Mouse (Mus musculus) CH12.LX (cell line): ENCODE results near the gene Dapl1. TPM values are rescaled to one million over a fixed set of nuclear protein-coding genes. Genes with fewer than 3 reads are reported as not detected.

ENCODE experiments used
- DNase-seq: peaks from one replicate; pipeline ENCODE4 v3.0.0-alpha.2; 2013; ENCODE audit errors: extremely low read depth
- H3K27ac ChIP-seq: 2 replicates; pipeline ENCODE4 v1.5.1; 2012; ENCODE audit warnings: low read depth, mild to moderate bottlenecking, control low read depth, moderate library complexity; ENCODE audit not compliant: insufficient read depth
- H3K27me3 ChIP-seq: replicated peaks from 2 replicates; pipeline ENCODE3; 2012; ENCODE audit warnings: inconsistent platforms
- H3K36me3 ChIP-seq, 2 experiments: replicated peaks in 1 of 2; 2 replicates each; pipeline versions ENCODE3 to v1.6.1; 2012; ENCODE audit warnings: inconsistent platforms in 1 of 2, low read length in 1 of 2, mild to moderate bottlenecking in 1 of 2, mixed read lengths in 1 of 2, moderate library complexity in 1 of 2; ENCODE audit not compliant: control insufficient read depth in 1 of 2, insufficient read depth in 1 of 2
- H3K4me1 ChIP-seq, 2 experiments: 2 replicates each; pipeline ENCODE4 v1.6.1; 2012; ENCODE audit warnings: inconsistent platforms in 1 of 2, moderate library complexity in 1 of 2; ENCODE audit not compliant: insufficient read depth in 2 of 2, control insufficient read depth in 1 of 2
- H3K4me2 ChIP-seq: 2 replicates; pipeline ENCODE4 v1.6.1; 2012; ENCODE audit warnings: low read depth, mild to moderate bottlenecking, control low read depth; ENCODE audit not compliant: poor library complexity, insufficient read depth, severe bottlenecking
- H3K4me3 ChIP-seq, 3 experiments: fragments of 150-350 bp in 1 of 3; sonication (generic) in 1 of 3; replicated peaks in 1 of 3; 2 replicates each; pipeline versions ENCODE3 to v1.5.1; 2011 to 2012; ENCODE audit warnings: low read depth in 2 of 3, low read length in 2 of 3, mild to moderate bottlenecking in 2 of 3, moderate library complexity in 2 of 3, control low read depth in 1 of 3, improper control_type of control experiment in 1 of 3, inconsistent platforms in 1 of 3, mixed read lengths in 1 of 3; ENCODE audit not compliant: poor library complexity in 1 of 3
- H3K79me2 ChIP-seq: replicated peaks from 2 replicates; pipeline ENCODE4 v1.6.1; 2012; ENCODE audit warnings: mild to moderate bottlenecking, moderate library complexity; ENCODE audit not compliant: control insufficient read depth, poor library complexity, insufficient read depth, severe bottlenecking; ENCODE audit errors: extremely low read depth
- H3K9ac ChIP-seq: 2 replicates; pipeline ENCODE4 v1.6.1; 2012; ENCODE audit warnings: low read depth, mild to moderate bottlenecking, control low read depth, moderate library complexity; ENCODE audit not compliant: insufficient read depth
- H3K9me3 ChIP-seq: replicated peaks from 2 replicates; pipeline ENCODE3; 2012; ENCODE audit warnings: low read length, inconsistent platforms, mixed read lengths
- CTCF ChIP-seq, 2 experiments: IDR thresholded peaks in 1 of 2; conservative IDR thresholded peaks in 1 of 2; 2 replicates each; pipeline ENCODE4 v1.5.1; 2011 to 2012; ENCODE audit warnings: low read depth in 2 of 2, low read length in 2 of 2, improper control_type of control experiment in 1 of 2, inconsistent platforms in 1 of 2, mild to moderate bottlenecking in 1 of 2, moderate library complexity in 1 of 2
- E2F4 ChIP-seq: IDR thresholded peaks from 2 replicates; pipeline ENCODE4 v1.6.1; 2011; ENCODE audit warnings: low read depth, low read length, improper control_type of control experiment; ENCODE audit not compliant: insufficient replicate concordance
- EP300 ChIP-seq: IDR thresholded peaks from 2 replicates; pipeline ENCODE4 v1.6.1; 2011; ENCODE audit warnings: low read length, improper control_type of control experiment
- ETS1 ChIP-seq: conservative IDR thresholded peaks from 2 replicates; pipeline ENCODE4 v1.6.1; 2012; ENCODE audit warnings: low read depth, mild to moderate bottlenecking, inconsistent platforms, low read length, improper control_type of control experiment, moderate library complexity
- IRF4 ChIP-seq: IDR thresholded peaks from 2 replicates; pipeline ENCODE4 v1.6.1; 2014; ENCODE audit warnings: low read depth, mild to moderate bottlenecking, inconsistent platforms, low read length, improper control_type of control experiment
- JUN ChIP-seq: IDR thresholded peaks from 2 replicates; pipeline ENCODE4 v1.6.1; 2011; ENCODE audit warnings: low read depth, mild to moderate bottlenecking, low read length, improper control_type of control experiment, moderate library complexity; ENCODE audit not compliant: insufficient read depth
- JUND ChIP-seq: conservative IDR thresholded peaks from 2 replicates; pipeline ENCODE4 v1.6.1; 2011; ENCODE audit warnings: low read depth, low read length, improper control_type of control experiment
- KAT2A ChIP-seq: IDR thresholded peaks from 2 replicates; pipeline ENCODE4 v1.6.1; 2012; ENCODE audit warnings: low read length, improper control_type of control experiment, inconsistent platforms; ENCODE audit not compliant: insufficient replicate concordance
- MAFK ChIP-seq: IDR thresholded peaks from 2 replicates; pipeline ENCODE4 v1.6.1; 2011; ENCODE audit warnings: low read length, improper control_type of control experiment; ENCODE audit not compliant: insufficient replicate concordance
- MAX ChIP-seq: IDR thresholded peaks from 2 replicates; pipeline ENCODE4 v1.6.1; 2011; ENCODE audit warnings: low read length, improper control_type of control experiment
- MEF2A ChIP-seq: IDR thresholded peaks from 2 replicates; pipeline ENCODE4 v1.6.1; 2014; ENCODE audit warnings: low read depth, mild to moderate bottlenecking, inconsistent platforms, low read length, improper control_type of control experiment, borderline replicate concordance
- MXI1 ChIP-seq: IDR thresholded peaks from 2 replicates; pipeline ENCODE4 v1.6.1; 2011; ENCODE audit warnings: mild to moderate bottlenecking, low read depth, low read length, improper control_type of control experiment
- NELFE ChIP-seq: IDR thresholded peaks from 2 replicates; pipeline ENCODE4 v1.6.1; 2011; ENCODE audit warnings: low read depth, low read length, improper control_type of control experiment
- NRF1 ChIP-seq: IDR thresholded peaks from 2 replicates; pipeline ENCODE4 v1.6.1; 2014; ENCODE audit warnings: low read depth, mild to moderate bottlenecking, inconsistent platforms, low read length, improper control_type of control experiment, moderate library complexity
- PAX5 ChIP-seq: IDR thresholded peaks from 2 replicates; pipeline ENCODE4 v1.6.1; 2012; ENCODE audit warnings: low read length, inconsistent platforms, mixed read lengths
- POLR2A ChIP-seq: IDR thresholded peaks from 2 replicates; pipeline ENCODE4 v1.6.1; 2011; ENCODE audit warnings: low read depth, mild to moderate bottlenecking, improper control_type of control experiment, low read length
- POLR2AphosphoS2 ChIP-seq: IDR thresholded peaks from 2 replicates; pipeline ENCODE4 v1.6.1; 2011; ENCODE audit warnings: low read depth, low read length, improper control_type of control experiment
- RAD21 ChIP-seq: IDR thresholded peaks from 2 replicates; pipeline ENCODE4 v1.6.1; 2011; ENCODE audit warnings: low read depth, mild to moderate bottlenecking, low read length, improper control_type of control experiment, moderate library complexity
- SIN3A ChIP-seq: IDR thresholded peaks from 2 replicates; pipeline ENCODE4 v1.6.1; 2012; ENCODE audit warnings: low read length, improper control_type of control experiment, inconsistent platforms
- SMC3 ChIP-seq: IDR thresholded peaks from 2 replicates; pipeline ENCODE4 v1.6.1; 2011; ENCODE audit warnings: low read depth, low read length, improper control_type of control experiment
- TCF12 ChIP-seq: IDR thresholded peaks from 2 replicates; pipeline ENCODE4 v1.6.1; 2014; ENCODE audit warnings: low read depth, mild to moderate bottlenecking, inconsistent platforms, low read length, improper control_type of control experiment
- UBTF ChIP-seq: IDR thresholded peaks from 2 replicates; pipeline ENCODE4 v1.6.1; 2012; ENCODE audit warnings: low read depth, mild to moderate bottlenecking, inconsistent platforms, low read length, improper control_type of control experiment, moderate library complexity
- USF1 ChIP-seq: IDR thresholded peaks from 2 replicates; pipeline ENCODE4 v1.6.1; 2014; ENCODE audit warnings: low read depth, mild to moderate bottlenecking, inconsistent platforms, low read length, improper control_type of control experiment
- USF2 ChIP-seq: conservative IDR thresholded peaks from 2 replicates; pipeline ENCODE4 v1.6.1; 2011; ENCODE audit warnings: low read depth, low read length, improper control_type of control experiment
- ZC3H11A ChIP-seq: IDR thresholded peaks from 2 replicates; pipeline ENCODE4 v1.6.1; 2012; ENCODE audit warnings: low read depth, mild to moderate bottlenecking, inconsistent platforms, low read length, improper control_type of control experiment
- ZNF384 ChIP-seq: IDR thresholded peaks from 2 replicates; pipeline ENCODE4 v1.6.1; 2012; ENCODE audit warnings: low read depth, low read length, improper control_type of control experiment, inconsistent platforms
- dilution Hi-C: fragments of 300-500 bp; cut with MboI; formaldehyde crosslinking; loops from 2 replicates; pipeline ENCODE4 v1.14.3; 2020; ENCODE audit warnings: low sequenced_read_pairs; ENCODE audit not compliant: extremely low pct_unique_long_range_greater_than_20kb, extremely low pct_ligation_motif_present
- in situ Hi-C: fragments of 300-500 bp; cut with MboI; formaldehyde crosslinking; loops from 3 replicates; pipeline ENCODE4 v1.14.3; 2019; ENCODE audit warnings: low sequenced_read_pairs, low pct_ligation_motif_present, low pct_unique_long_range_greater_than_20kb, mixed read lengths
- polyA plus RNA-seq: library from polyadenylated mRNA; unstranded; fragments of >175 nt; gene quantifications from 2 replicates; pipeline ENCODE4 v1.2.1, GENCODE M21; 2012; ENCODE audit warnings: low read depth; ENCODE audit not compliant: insufficient read length
- total RNA-seq, 2 experiments: library from RNA; depleted of rRNA; stranded (reverse); fragments of 300-350 nt in 1 of 2; fragments of >200 nt in 1 of 2; gene quantifications; 2 replicates each; pipeline ENCODE4 v1.2.3; 2012 to 2014

Gene Dapl1
- total and polyA plus RNA-seq, 3 experiments = not detected

DNA sequence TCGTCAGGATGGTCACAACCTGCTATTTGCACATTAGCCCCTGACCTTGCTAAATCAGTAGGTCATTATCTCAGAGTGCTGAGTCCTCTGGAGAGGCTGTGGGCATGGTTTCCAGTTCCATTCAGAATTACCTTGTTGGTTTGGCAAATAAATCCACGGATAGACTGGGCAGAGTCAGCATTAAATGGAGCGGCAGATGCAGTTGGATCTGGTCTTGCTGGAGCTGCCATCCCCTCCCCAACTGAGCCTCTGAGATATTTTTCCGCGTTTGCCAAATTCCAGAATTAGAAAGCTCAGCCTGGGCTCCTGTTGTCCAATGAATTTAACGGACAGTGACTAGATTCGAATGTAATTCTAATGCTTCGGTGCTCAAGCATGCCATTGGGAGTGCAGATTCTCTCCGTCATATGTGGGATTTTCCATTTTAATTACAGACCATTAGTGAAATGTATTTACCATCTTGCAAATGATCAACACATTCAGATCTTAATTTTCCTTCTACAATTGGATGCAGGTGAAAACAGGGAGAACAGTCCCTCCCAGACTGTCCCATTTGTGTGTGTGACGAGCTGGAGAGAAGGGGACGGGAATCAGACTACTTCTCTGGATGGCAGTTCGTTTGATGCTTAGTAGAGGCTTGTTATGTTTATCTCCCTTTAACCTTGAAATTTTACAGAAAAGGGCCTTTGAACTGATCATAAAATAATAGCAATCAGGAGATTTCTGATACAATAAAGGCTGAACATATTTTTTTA lies 20.8 kb upstream of the Dapl1 start:
- Histone ChIP-seq H3K27ac (no peak overlapping the region), H3K9ac (no peak overlapping the region), H3K4me1 (no peaks in the 10 kb centered on the region), H3K4me3 (no peak overlapping the region), H3K9me3 (peaks cover 22% of the 10 kb centered on the region), H3K79me2 (no peaks in the 10 kb centered on the region), H3K4me2 (no peak overlapping the region), H3K36me3 (no peaks in the 10 kb centered on the region), H3K27me3 (no peaks in the 10 kb centered on the region)
- in situ Hi-C loops (no loop called here), dilution Hi-C loops (no loop called here)
- TF ChIP-seq ZC3H11A = no peak
- no peak for TF ChIP-seq PAX5
- TF ChIP-seq USF2 = no peak
- no peak for TF ChIP-seq UBTF
- TF ChIP-seq JUND = no peak
- TF ChIP-seq E2F4 = no peak
- no peak for TF ChIP-seq SMC3
- no peak for TF ChIP-seq CTCF (conservative IDR thresholded peaks at IDR 0.05 in 1 of 2, IDR thresholded peaks at IDR 0.05 in 1 of 2; ENCODE audit: low read depth in 2 of 2, low read length in 2 of 2)
- TF ChIP-seq NELFE = no peak
- TF ChIP-seq MAX = no peak
- TF ChIP-seq IRF4 = no peak
- no peak for TF ChIP-seq TCF12
- no peak for TF ChIP-seq KAT2A
- TF ChIP-seq SIN3A = no peak
- no peak for DNase-seq

DNA sequence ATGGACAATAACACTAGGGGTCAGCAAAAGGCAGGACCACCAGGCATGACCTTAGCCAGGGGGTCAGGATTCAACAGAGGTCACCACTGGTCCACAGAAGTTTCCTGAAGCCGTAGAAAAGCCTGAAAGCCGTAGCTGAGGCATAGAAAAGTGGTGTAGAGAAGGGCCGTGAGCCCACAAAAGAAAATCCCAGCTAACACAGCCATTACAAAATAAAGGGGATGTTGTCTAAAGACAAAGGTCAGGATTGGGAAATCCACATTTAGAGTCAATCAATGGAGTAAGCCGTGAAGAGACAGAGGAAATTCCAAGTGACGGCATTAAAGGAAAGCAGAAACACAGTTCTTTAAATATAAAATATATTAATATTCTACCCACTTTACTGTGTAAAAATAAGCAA lies 18.8 kb upstream of the Dapl1 start:
- in situ Hi-C loops = no loop called here
- no peak overlapping the region for H3K27ac ChIP-seq
- no peaks in the 10 kb centered on the region for H3K4me1 ChIP-seq
- no peak overlapping the region for H3K9ac ChIP-seq
- peaks cover 12% of the 10 kb centered on the region for H3K9me3 ChIP-seq
- dilution Hi-C loops = no loop called here
- TF ChIP-seq MXI1 = no peak
- no peaks in the 10 kb centered on the region for H3K79me2 ChIP-seq
- H3K27me3 ChIP-seq = no peaks in the 10 kb centered on the region
- H3K4me2 ChIP-seq = no peak overlapping the region
- no peaks in the 10 kb centered on the region for H3K36me3 ChIP-seq
- no peak for DNase-seq
- no peak overlapping the region for H3K4me3 ChIP-seq

DNA sequence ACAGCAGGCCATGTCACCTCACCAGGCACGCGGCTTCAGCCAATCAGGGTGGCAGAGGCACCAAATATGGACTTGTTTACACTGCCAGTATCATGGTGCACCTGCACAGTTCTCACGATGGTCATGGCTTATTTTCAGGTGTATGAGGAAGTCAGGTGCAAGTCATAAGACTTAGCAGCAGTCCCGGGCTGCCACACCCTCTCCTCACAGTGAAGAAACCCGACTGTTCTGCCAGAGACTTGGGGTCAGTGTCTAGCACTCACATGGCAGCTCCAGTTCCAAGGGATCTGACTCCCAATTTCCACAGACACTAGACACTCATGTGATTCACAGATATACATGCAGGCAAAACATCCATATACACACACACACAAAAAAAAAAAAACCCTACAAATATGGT lies 18.1 kb upstream of the Dapl1 start:
- in situ Hi-C loops = no loop called here
- dilution Hi-C loops = no loop called here
- H3K36me3 ChIP-seq = no peaks in the 10 kb centered on the region
- no peak for TF ChIP-seq CTCF (conservative IDR thresholded peaks at IDR 0.05 in 1 of 2, IDR thresholded peaks at IDR 0.05 in 1 of 2; ENCODE audit: low read depth in 2 of 2, low read length in 2 of 2)
- TF ChIP-seq POLR2A = no peak
- TF ChIP-seq UBTF = no peak
- TF ChIP-seq NRF1 = no peak
- TF ChIP-seq ZNF384 = no peak
- TF ChIP-seq MEF2A = no peak
- no peak for TF ChIP-seq MAFK
- no peak for TF ChIP-seq POLR2AphosphoS2
- TF ChIP-seq USF1 = no peak
- TF ChIP-seq ETS1 = no peak
- no peak for TF ChIP-seq MAX
- no peak for TF ChIP-seq IRF4
- TF ChIP-seq KAT2A = no peak
- no peak for TF ChIP-seq EP300
- TF ChIP-seq JUN = no peak
- no peak for TF ChIP-seq RAD21
- no peak for TF ChIP-seq JUND
- TF ChIP-seq PAX5 = no peak

More for the DNA sequence above, 18.1 kb upstream of the Dapl1 start:
- H3K9me3 ChIP-seq = peaks cover 12% of the 10 kb centered on the region
- no peak overlapping the region for H3K27ac ChIP-seq
- H3K4me1 ChIP-seq = no peaks in the 10 kb centered on the region
- H3K27me3 ChIP-seq = no peaks in the 10 kb centered on the region
- H3K4me3 ChIP-seq = no peak overlapping the region
- DNase-seq = no peak
- H3K9ac ChIP-seq = no peak overlapping the region
- no peak overlapping the region for H3K4me2 ChIP-seq
- no peaks in the 10 kb centered on the region for H3K79me2 ChIP-seq
